Mouse (Mus musculus): ENCODE data around the gene Prss35.

GRCm38 (mm10) chr9:86701264-86701663 lies 42.2 kb upstream of the Prss35 start:
- TF ChIP-seq CTCF (IDR thresholded peaks at IDR 0.05; ENCODE audit: control insufficient read depth, insufficient read depth, insufficient replicate concordance, low read depth, low read length) (no peak), POLR2A (IDR thresholded peaks at IDR 0.05; ENCODE audit: control insufficient read depth, low read depth, low read length) (no peak)

Data from testis, adult 2 months (tissue).